ENCODE assay signal across 8 mouse cellular contexts in the genomic region with DNA sequence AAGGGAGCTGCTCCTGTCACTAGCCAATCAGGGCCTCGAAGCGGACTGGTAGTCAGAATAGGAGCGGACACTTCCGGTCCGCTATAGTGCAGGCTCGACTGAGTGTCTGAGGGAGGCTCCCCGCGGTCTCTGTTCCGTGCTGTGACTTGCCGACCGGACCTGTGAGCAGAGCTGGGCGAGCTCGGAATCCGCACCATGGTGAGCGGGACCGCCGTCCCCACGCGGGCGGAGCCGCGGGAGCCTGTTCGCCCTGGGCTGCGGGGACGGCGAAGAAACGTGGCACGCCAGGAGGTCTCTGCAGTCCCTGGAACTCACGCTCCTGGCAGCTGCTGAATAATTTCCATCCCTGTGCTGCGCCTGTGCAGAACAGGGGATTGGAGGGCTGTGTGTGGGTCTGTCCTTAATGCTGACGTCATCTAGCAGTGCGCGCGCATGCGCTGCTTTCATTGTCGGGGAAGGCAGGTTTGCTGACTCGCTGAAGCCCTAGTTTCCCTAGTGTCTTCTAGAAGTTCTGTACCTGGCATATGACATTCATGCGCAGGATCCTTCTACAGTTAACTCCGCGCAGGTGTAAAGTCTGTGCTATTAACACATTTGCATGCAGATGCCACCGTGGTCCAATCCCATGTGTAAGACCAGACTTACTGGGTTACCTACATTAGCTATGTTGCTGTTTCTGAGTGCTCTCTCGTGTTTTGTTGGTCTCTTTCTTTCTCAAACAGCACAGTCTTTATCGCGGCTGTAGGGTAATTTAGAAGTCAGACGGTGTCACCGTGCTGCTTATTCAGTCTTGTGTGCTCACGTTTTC. TPM values are rescaled to one million over a fixed set of nuclear protein-coding genes. Genes with fewer than 3 reads are reported as not detected.
A peak's percentile ranks its signal among the peaks of the same experiment; 100 is the strongest.
DNase-seq lines count a peak whose midpoint lies in the region; ATAC-seq and TF ChIP-seq lines count a peak whose summit lies in the region.

No protein-coding gene starts in this region.

- no peaks in the 10 kb centered on the region for H3K4me1 ChIP-seq in embryonic fibroblast, embryonic 13.5 days (ENCODE audit: control insufficient read depth, insufficient read depth, low read length)
- H3K4me1 ChIP-seq in heart, embryonic 11.5 days (ENCODE audit: control insufficient read depth, insufficient read depth, low read length) = no peaks in the 10 kb centered on the region; the same call in 1 of the 2 replicates
- peaks cover 6% of the 10 kb centered on the region for H3K4me1 ChIP-seq in kidney, embryonic 15.5 days
- peaks cover 5% of the 10 kb centered on the region; the same call in 1 of the 2 replicates for H3K4me1 ChIP-seq in limb, embryonic 15.5 days
- peaks cover 2% of the 10 kb centered on the region; the same call in 1 of the 2 replicates for H3K4me1 ChIP-seq in midbrain, postnatal 0 days (ENCODE audit: insufficient read depth, low read length)

- WGBS in heart, embryonic 11.5 days (ENCODE audit: insufficient replicate concordance) = 5% methylated on average over 47 of the region's 47 CpGs
- WGBS in kidney, embryonic 15.5 days = 5% methylated on average over 47 of the region's 47 CpGs
- WGBS in limb, embryonic 15.5 days = 5% methylated on average over 47 of the region's 47 CpGs
- 6% methylated on average over 47 of the region's 47 CpGs for WGBS in midbrain, postnatal 0 days

- peak overlapping the region; percentile 62 for H3K4me3 ChIP-seq in embryonic fibroblast, embryonic 13.5 days (ENCODE audit: insufficient read depth, low read length)
- H3K4me3 ChIP-seq in heart, embryonic 11.5 days (ENCODE audit: low read depth, low read length) = peak overlapping the region; percentile 65
- peak overlapping the region; percentile 72 for H3K4me3 ChIP-seq in kidney, embryonic 15.5 days (replicated peaks)
- H3K4me3 ChIP-seq in limb, embryonic 15.5 days = peak overlapping the region; percentile 55
- peak overlapping the region; percentile 53 for H3K4me3 ChIP-seq in midbrain, postnatal 0 days (ENCODE audit: low read depth, low read length)

- no peaks in the 10 kb centered on the region; the same call in 1 of the 2 replicates for H3K36me3 ChIP-seq in heart, embryonic 11.5 days (ENCODE audit: control insufficient read depth, insufficient read depth, low read length)
- no peaks in the 10 kb centered on the region for H3K36me3 ChIP-seq in kidney, embryonic 15.5 days
- no peaks in the 10 kb centered on the region for H3K36me3 ChIP-seq in limb, embryonic 15.5 days
- no peaks in the 10 kb centered on the region for H3K36me3 ChIP-seq in midbrain, postnatal 0 days (ENCODE audit: insufficient read depth, low read length)

- peak overlapping the region; percentile 77 for H3K9ac ChIP-seq in heart, embryonic 11.5 days (ENCODE audit: low read depth, low read length)
- H3K9ac ChIP-seq in kidney, embryonic 15.5 days = peak overlapping the region; percentile 74
- peak overlapping the region; percentile 56 for H3K9ac ChIP-seq in limb, embryonic 15.5 days
- H3K9ac ChIP-seq in midbrain, postnatal 0 days (replicated peaks; ENCODE audit: low read length, poor library complexity, severe bottlenecking) = peak overlapping the region; percentile 79

- TF ChIP-seq CTCF in embryonic fibroblast, embryonic 13.5 days (IDR thresholded peaks at IDR 0.05; ENCODE audit: borderline replicate concordance, insufficient read depth, low read length) = no peak
- TF ChIP-seq CTCF in midbrain, postnatal 0 days (IDR thresholded peaks at IDR 0.05) = no peak

- H3K27ac ChIP-seq in embryonic fibroblast, embryonic 13.5 days (ENCODE audit: insufficient read depth, low read length) = peak overlapping the region; percentile 88
- H3K27ac ChIP-seq in heart, embryonic 11.5 days (ENCODE audit: low read depth, low read length) = peak overlapping the region; percentile 94
- H3K27ac ChIP-seq in kidney, embryonic 15.5 days = peak overlapping the region; percentile 98
- peak overlapping the region; percentile 95 for H3K27ac ChIP-seq in limb, embryonic 15.5 days
- peak overlapping the region; percentile 93 for H3K27ac ChIP-seq in midbrain, postnatal 0 days (ENCODE audit: low read depth, low read length)

- DNase-seq in CD4-positive helper T cell, adult 2 months (ENCODE audit: low read depth, low spot score) = peak; percentile 86
- peak; percentile 98 for DNase-seq in brain, adult 2 months (ENCODE audit: low read depth, low spot score)
- DNase-seq in midbrain, postnatal 0 days (ENCODE audit: low spot score) = peak; percentile 96
- DNase-seq in spleen, postnatal 14 days (ENCODE audit: low spot score in 2 of 2) = peak; percentile 15 to 36

- peaks cover 2% of the 10 kb centered on the region for H3K9me3 ChIP-seq in heart, embryonic 11.5 days (replicated peaks; ENCODE audit: control insufficient read depth, low read length)
- H3K9me3 ChIP-seq in kidney, embryonic 15.5 days (replicated peaks) = no peaks in the 10 kb centered on the region
- H3K9me3 ChIP-seq in limb, embryonic 15.5 days = no peaks in the 10 kb centered on the region
- 0 out of 2 replicates have a peak, but pooled peaks cover 4% of the 10 kb centered on the region for H3K9me3 ChIP-seq in midbrain, postnatal 0 days (ENCODE audit: low read length)

- peak; percentile 98 for ATAC-seq in heart, embryonic 11.5 days (replicated peaks; ENCODE audit: insufficient number of reproducible peaks, low FRiP score, low TSS enrichment)
- ATAC-seq in kidney, embryonic 15.5 days (replicated peaks; ENCODE audit: low FRiP score) = peak; percentile 100
- ATAC-seq in limb, embryonic 15.5 days (ENCODE audit: insufficient number of reproducible peaks, low FRiP score, low TSS enrichment, low read depth) = peak; percentile 99
- peak; percentile 99 for ATAC-seq in midbrain, postnatal 0 days (ENCODE audit: low FRiP score)

- peak overlapping the region; percentile 79 for H3K4me2 ChIP-seq in heart, embryonic 11.5 days
- H3K4me2 ChIP-seq in kidney, embryonic 15.5 days = peak overlapping the region; percentile 78
- peak overlapping the region; percentile 67 for H3K4me2 ChIP-seq in limb, embryonic 15.5 days
- peak overlapping the region; percentile 53 for H3K4me2 ChIP-seq in midbrain, postnatal 0 days (ENCODE audit: low read depth, low read length, poor library complexity, severe bottlenecking)

- TF ChIP-seq POLR2A in embryonic fibroblast, embryonic 13.5 days (IDR thresholded peaks at IDR 0.05; ENCODE audit: low read depth, low read length) = peak; percentile 87

- no peaks in the 10 kb centered on the region for H3K27me3 ChIP-seq in heart, embryonic 11.5 days (ENCODE audit: control insufficient read depth, insufficient read depth, low read length)
- no peaks in the 10 kb centered on the region for H3K27me3 ChIP-seq in kidney, embryonic 15.5 days
- H3K27me3 ChIP-seq in limb, embryonic 15.5 days = no peaks in the 10 kb centered on the region
- H3K27me3 ChIP-seq in midbrain, postnatal 0 days (ENCODE audit: insufficient read depth, low read length) = no peaks in the 10 kb centered on the region

RNA-seq across cellular contexts. Expression of gene AU041133, which starts 50.6 kb away (rescaled TPM):
- 4.0 and 4.5 TPM in 2 replicates for polyA plus RNA-seq in embryonic fibroblast, embryonic 13.5 days (2011; ENCODE audit: insufficient read length, low read depth, missing spikeins)
- polyA plus RNA-seq in heart, embryonic 11.5 days (2014; fragmentation: Nextera tagmentation; extraction: Ambion mirVana) = 3.5 and 3.7 TPM in 2 replicates
- 5.7 and 6.0 TPM in 2 replicates for polyA plus RNA-seq in kidney, embryonic 15.5 days (2015; fragmentation: Nextera tagmentation; extraction: Ambion mirVana)
- polyA plus RNA-seq in limb, embryonic 15.5 days (2015; fragmentation: Nextera tagmentation; extraction: Ambion mirVana) = 4.8 and 5.5 TPM in 2 replicates
- 6.5 and 10.8 TPM in 2 replicates for total RNA-seq in midbrain, postnatal 0 days (2014; rRNA removed)
- polyA plus RNA-seq in midbrain, postnatal 0 days (2015; fragmentation: Nextera tagmentation; extraction: Ambion mirVana) = 6.6 and 8.1 TPM in 2 replicates

Comparison
In these comparisons a context has a peak if more than half of its experiments do, and no peak if none do; other contexts are left out.
1. Peak in every context shown above with its lines: DNase-seq, ATAC-seq, H3K4me3 ChIP-seq and H3K27ac ChIP-seq.
2. DNase-seq: peak in every context shown above with its lines; median percentile 98 in brain, adult 2 months; 96 in midbrain, postnatal 0 days; 86 in CD4-positive helper T cell, adult 2 months; 26 in spleen, postnatal 14 days.